Mouse (Mus musculus): ENCODE results near the gene Zfp536.

DNA sequence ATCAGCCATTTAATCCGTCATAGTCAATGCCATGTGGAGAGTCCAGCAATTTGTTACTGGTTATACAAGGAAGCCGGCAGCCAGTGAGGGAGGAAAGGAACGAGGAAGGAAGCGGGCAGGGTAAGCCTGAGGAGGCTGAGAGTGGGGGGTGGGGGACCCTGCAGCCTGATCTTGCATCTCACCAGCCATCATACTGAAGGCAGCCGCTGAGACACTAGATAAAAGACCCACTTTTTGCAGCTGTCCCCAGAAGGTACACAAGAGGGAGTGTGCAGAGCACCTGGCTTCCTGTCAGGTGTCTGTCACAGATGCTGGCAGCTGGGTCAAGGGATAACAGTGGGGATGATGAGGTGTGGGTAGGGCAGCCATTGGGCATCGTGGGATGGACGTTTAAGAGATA, 340.3 kb downstream of the Zfp536 start:
- no peak for TF ChIP-seq EP300 (IDR thresholded peaks at IDR 0.05; ENCODE audit: low read length)
- no peak for TF ChIP-seq HCFC1 (IDR thresholded peaks at IDR 0.05; ENCODE audit: low read depth, low read length)
- TF ChIP-seq CTCF (conservative IDR thresholded peaks at IDR 0.05 in 1 of 2, IDR thresholded peaks at IDR 0.05 in 1 of 2; ENCODE audit: low read depth in 2 of 2, low read length in 2 of 2): no peak
- TF ChIP-seq ELF1 (IDR thresholded peaks at IDR 0.05; ENCODE audit: low read depth, low read length): no peak
- TF ChIP-seq MAFK (IDR thresholded peaks at IDR 0.05; ENCODE audit: insufficient replicate concordance, low read length): no peak
- no peak for TF ChIP-seq ZC3H11A (IDR thresholded peaks at IDR 0.05; ENCODE audit: low read depth, low read length)
- no peak for TF ChIP-seq POLR2AphosphoS2 (IDR thresholded peaks at IDR 0.05; ENCODE audit: low read depth, low read length)

Measured in CH12.LX (cell line).